Mouse (Mus musculus) liver, embryonic 12.5 days (tissue): ENCODE results near the gene Cdc40. TPM values are rescaled to one million over a fixed set of nuclear protein-coding genes. Genes with fewer than 3 reads are reported as not detected.

Experiments
- ATAC-seq: fragments of 200-750 bp; cut with Nextera tagmentation; 2 replicates; pipeline ENCODE4 v1.8.0; 2017; ENCODE audit warnings: moderate number of reproducible peaks, mild to moderate bottlenecking, moderate library complexity
- H3K27ac ChIP-seq: fragments of 300-500 bp; sonication (generic); 2 replicates; pipeline ENCODE4 v1.5.1; 2016; ENCODE audit warnings: mild to moderate bottlenecking
- H3K27me3 ChIP-seq: fragments of 300-500 bp; sonication (generic); replicated peaks from 2 replicates; pipeline ENCODE4 v1.6.1; 2016; ENCODE audit warnings: mild to moderate bottlenecking, moderate library complexity
- H3K36me3 ChIP-seq: fragments of 300-500 bp; sonication (generic); 2 replicates; pipeline ENCODE4 v1.6.1; 2016; ENCODE audit warnings: mild to moderate bottlenecking, moderate library complexity
- H3K4me1 ChIP-seq: fragments of 300-500 bp; sonication (generic); 2 replicates; pipeline ENCODE4 v1.6.1; 2016
- H3K4me2 ChIP-seq: fragments of 300-500 bp; sonication (generic); 2 replicates; pipeline ENCODE4 v1.6.1; 2016; ENCODE audit warnings: mild to moderate bottlenecking, moderate library complexity
- H3K4me3 ChIP-seq: fragments of 300-500 bp; sonication (generic); 2 replicates; pipeline ENCODE4 v1.5.1; 2016; ENCODE audit warnings: mild to moderate bottlenecking, moderate library complexity
- H3K9ac ChIP-seq: fragments of 300-500 bp; sonication (generic); 2 replicates; pipeline ENCODE4 v1.6.1; 2016; ENCODE audit warnings: mild to moderate bottlenecking, moderate library complexity
- H3K9me3 ChIP-seq: fragments of 300-500 bp; sonication (generic); replicated peaks from 2 replicates; pipeline ENCODE4 v1.6.1; 2016; ENCODE audit warnings: mild to moderate bottlenecking, moderate library complexity
- WGBS: fragments of 180-500 bp; shearing (Covaris S2); methylation state at CpG from one replicate; pipeline ENCODE4 v1.1.7; 2016; ENCODE audit not compliant: insufficient replicate concordance; 5-methylcytosine and 5-hydroxymethylcytosine counted together
- polyA plus RNA-seq: library from polyadenylated mRNA; unstranded; fragments of >200 nt; fragmentation: Nextera tagmentation; extraction: Ambion mirVana; gene quantifications from 2 replicates; pipeline ENCODE4 v1.2.1, GENCODE M21; 2016

Gene Cdc40
- 19.5 and 20.1 TPM in 2 replicates for polyA plus RNA-seq

GRCm38 (mm10) chr10:40882831-40883643 is at the start of gene Cdc40, which contains the start of gene Wasf1:
Gene Cdc40 (minus strand): TSS chr10:40883311.
Gene Wasf1 (plus strand): TSS chr10:40883475.
- Histone ChIP-seq H3K9ac (peak within 1 kb of the TSS; percentile 87), H3K36me3 (peaks cover 10% of the 10 kb centered on the region), H3K4me3 (peak within 1 kb of the TSS; percentile 96), H3K4me2 (peak within 1 kb of the TSS; percentile 100), H3K4me1 (peaks cover 41% of the 10 kb centered on the region), H3K9me3 (no peaks in the 10 kb centered on the region), H3K27ac (peak within 1 kb of the TSS; percentile 86), H3K27me3 (peaks cover 15% of the 10 kb centered on the region)
- peak; percentile 96 for ATAC-seq
- under 1% methylated on average over 44 of the region's 44 CpGs for WGBS

- Histone ChIP-seq H3K36me3 (no peaks in the 10 kb centered on the region), H3K9me3 (no peaks in the 10 kb centered on the region), H3K4me3 (no peak overlapping the region), H3K4me1 (no peaks in the 10 kb centered on the region), H3K9ac (no peak overlapping the region), H3K27me3 (no peaks in the 10 kb centered on the region), H3K4me2 (no peak overlapping the region), H3K27ac (no peak overlapping the region)
- no peak for ATAC-seq
- WGBS = 78% methylated on average over 6 of the region's 6 CpGs
Measured at GRCm38 (mm10) chr10:40919464-40919863, 36.4 kb upstream of the Cdc40 start.

- Histone ChIP-seq H3K27ac (no peak overlapping the region), H3K4me2 (no peak overlapping the region), H3K4me1 (no peaks in the 10 kb centered on the region), H3K9ac (no peak overlapping the region), H3K4me3 (no peak overlapping the region), H3K36me3 (no peaks in the 10 kb centered on the region), H3K27me3 (no peaks in the 10 kb centered on the region), H3K9me3 (no peaks in the 10 kb centered on the region)
- no peak for ATAC-seq
- WGBS = 81% methylated on average over 8 of the region's 8 CpGs
Measured at GRCm38 (mm10) chr10:40918669-40919440, 35.7 kb upstream of the Cdc40 start.

GRCm38 (mm10) chr10:40915240-40915639 is 32.1 kb upstream of the Cdc40 start:
- Histone ChIP-seq H3K36me3 (no peaks in the 10 kb centered on the region), H3K27ac (no peak overlapping the region), H3K9ac (no peak overlapping the region), H3K4me1 (no peaks in the 10 kb centered on the region), H3K4me3 (no peak overlapping the region), H3K9me3 (no peaks in the 10 kb centered on the region), H3K27me3 (no peaks in the 10 kb centered on the region), H3K4me2 (no peak overlapping the region)
- ATAC-seq = no peak
- 60% methylated on average over 2 of the region's 2 CpGs for WGBS

DNA sequence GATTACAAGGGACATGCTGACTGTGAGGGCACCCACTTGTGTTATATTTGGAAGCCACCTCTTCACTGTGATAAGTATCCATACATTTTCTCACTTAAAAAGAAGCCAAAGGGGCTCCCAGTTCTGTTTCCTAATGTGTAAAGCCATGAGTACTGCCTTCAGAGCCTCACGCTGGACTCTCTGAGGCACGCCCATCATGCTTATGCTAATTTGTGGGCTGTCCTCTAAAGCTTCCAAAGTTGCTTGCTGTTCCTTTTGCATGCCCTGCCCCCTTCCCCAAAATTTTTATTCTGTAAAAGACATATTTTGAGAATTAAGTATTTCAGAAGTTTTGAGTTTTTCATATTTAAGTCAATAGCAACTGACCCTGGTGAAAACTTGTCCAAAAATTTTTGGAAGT is 27.7 kb upstream of the Cdc40 start:
- WGBS = 81% methylated on average over 2 of the region's 2 CpGs
- H3K27me3 ChIP-seq = no peaks in the 10 kb centered on the region
- ATAC-seq = no peak

DNA sequence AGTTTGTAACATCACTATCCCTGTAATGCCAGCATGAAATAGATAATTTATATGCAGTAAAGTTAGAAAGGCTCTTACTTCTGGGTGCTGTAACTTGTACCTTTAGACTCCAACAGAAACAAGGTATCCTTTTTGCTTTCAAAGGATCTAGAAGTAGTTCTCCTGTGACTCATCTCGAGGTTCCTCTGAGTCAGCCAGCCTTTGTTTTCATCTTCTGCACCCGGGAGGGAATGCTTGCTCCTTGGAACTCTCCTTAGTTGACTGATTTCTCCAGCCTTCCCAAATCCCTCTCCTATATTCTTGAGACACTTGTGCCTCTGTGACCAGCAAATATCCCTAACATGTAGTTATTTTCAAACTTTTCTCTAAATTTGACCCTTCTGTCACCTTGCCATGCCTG is 25.5 kb upstream of the Cdc40 start:
- 24% methylated on average over 2 of the region's 2 CpGs for WGBS
- no peaks in the 10 kb centered on the region for H3K36me3 ChIP-seq
- no peaks in the 10 kb centered on the region for H3K9me3 ChIP-seq
- no peak for ATAC-seq
- no peaks in the 10 kb centered on the region for H3K27me3 ChIP-seq
- no peak overlapping the region for H3K27ac ChIP-seq
- H3K4me1 ChIP-seq = no peaks in the 10 kb centered on the region
- no peak overlapping the region for H3K4me3 ChIP-seq
- H3K4me2 ChIP-seq = no peak overlapping the region
- no peak overlapping the region for H3K9ac ChIP-seq

More for the DNA sequence above, 27.7 kb upstream of the Cdc40 start:
- Histone ChIP-seq H3K4me2 (no peak overlapping the region), H3K9me3 (no peaks in the 10 kb centered on the region), H3K4me1 (no peaks in the 10 kb centered on the region), H3K36me3 (no peaks in the 10 kb centered on the region), H3K9ac (no peak overlapping the region), H3K27ac (no peak overlapping the region), H3K4me3 (no peak overlapping the region)

DNA sequence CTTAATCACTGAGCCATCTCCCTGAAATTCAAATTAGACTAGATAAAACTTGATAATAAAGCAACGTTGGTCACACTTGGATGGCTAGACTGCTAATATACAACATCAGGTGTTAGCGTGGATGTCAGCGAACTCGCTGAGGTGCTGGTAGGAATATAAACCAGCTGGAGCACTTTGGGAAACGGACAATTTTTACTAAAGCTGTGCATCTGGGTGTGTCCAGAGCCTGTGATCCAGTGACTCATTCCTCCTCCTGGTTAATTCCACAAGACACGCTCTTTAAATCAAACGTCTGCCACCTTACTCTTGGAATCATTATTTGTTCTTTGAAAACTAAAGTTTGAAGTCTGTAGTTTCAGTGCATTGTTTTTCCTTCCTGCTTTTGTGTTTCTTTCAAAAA is 23.7 kb upstream of the Cdc40 start:
- WGBS = 73% methylated on average over 7 of the region's 7 CpGs
- H3K4me1 ChIP-seq = no peaks in the 10 kb centered on the region

DNA sequence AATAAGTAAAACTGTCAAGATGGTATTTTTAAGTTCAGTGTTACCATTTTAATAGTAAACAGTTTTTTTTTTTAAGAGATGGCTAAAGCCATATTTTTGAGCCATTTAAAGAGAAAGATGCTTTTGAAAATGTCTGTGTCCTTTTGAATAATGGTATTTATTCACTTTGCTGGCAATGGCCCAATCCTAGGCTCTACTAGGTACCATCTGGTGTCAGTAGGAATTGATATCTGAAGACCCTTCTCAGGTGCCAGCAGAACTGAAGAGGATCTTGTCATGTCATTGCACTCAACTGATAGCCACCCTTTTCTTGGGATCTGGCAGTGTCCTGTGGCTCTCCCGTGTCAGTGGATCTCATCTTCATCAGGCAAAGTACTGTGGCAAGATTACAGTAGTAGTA is 23.0 kb upstream of the Cdc40 start:
- Histone ChIP-seq H3K9ac (no peak overlapping the region), H3K27me3 (no peaks in the 10 kb centered on the region), H3K9me3 (no peaks in the 10 kb centered on the region), H3K4me3 (no peak overlapping the region), H3K36me3 (no peaks in the 10 kb centered on the region), H3K4me2 (no peak overlapping the region), H3K27ac (no peak overlapping the region), H3K4me1 (no peaks in the 10 kb centered on the region)
- 63% methylated on average over 1 of the region's 1 CpGs for WGBS
- ATAC-seq = no peak

More for the DNA sequence above, 23.7 kb upstream of the Cdc40 start:
- Histone ChIP-seq H3K4me3 (no peak overlapping the region), H3K9me3 (no peaks in the 10 kb centered on the region), H3K27ac (no peak overlapping the region), H3K9ac (no peak overlapping the region), H3K36me3 (no peaks in the 10 kb centered on the region), H3K4me2 (no peak overlapping the region), H3K27me3 (no peaks in the 10 kb centered on the region)
- no peak for ATAC-seq

- Histone ChIP-seq H3K27ac (no peak overlapping the region), H3K4me2 (no peak overlapping the region), H3K9me3 (no peaks in the 10 kb centered on the region), H3K9ac (no peak overlapping the region), H3K36me3 (no peaks in the 10 kb centered on the region), H3K4me1 (no peaks in the 10 kb centered on the region), H3K27me3 (no peaks in the 10 kb centered on the region), H3K4me3 (no peak overlapping the region)
- WGBS = 63% methylated on average over 4 of the region's 4 CpGs
- no peak for ATAC-seq
Measured at GRCm38 (mm10) chr10:40901786-40902185, 18.7 kb upstream of the Cdc40 start.

GRCm38 (mm10) chr10:40896656-40897055 is 13.5 kb upstream of the Cdc40 start:
- H3K27me3 ChIP-seq = no peaks in the 10 kb centered on the region
- H3K4me1 ChIP-seq = no peaks in the 10 kb centered on the region
- no peaks in the 10 kb centered on the region for H3K9me3 ChIP-seq
- no peak overlapping the region for H3K27ac ChIP-seq
- no peak overlapping the region for H3K4me2 ChIP-seq
- H3K9ac ChIP-seq = no peak overlapping the region
- WGBS = 60% methylated on average over 5 of the region's 5 CpGs
- no peak for ATAC-seq
- H3K36me3 ChIP-seq = no peaks in the 10 kb centered on the region
- no peak overlapping the region for H3K4me3 ChIP-seq

GRCm38 (mm10) chr10:40895765-40896164 is 12.7 kb upstream of the Cdc40 start:
- 81% methylated on average over 12 of the region's 12 CpGs for WGBS
- H3K4me3 ChIP-seq = no peak overlapping the region
- no peak overlapping the region for H3K27ac ChIP-seq
- H3K4me2 ChIP-seq = no peak overlapping the region
- no peak overlapping the region for H3K9ac ChIP-seq
- no peaks in the 10 kb centered on the region for H3K9me3 ChIP-seq
- H3K36me3 ChIP-seq = no peaks in the 10 kb centered on the region
- ATAC-seq = no peak
- H3K27me3 ChIP-seq = no peaks in the 10 kb centered on the region
- H3K4me1 ChIP-seq = no peaks in the 10 kb centered on the region

DNA sequence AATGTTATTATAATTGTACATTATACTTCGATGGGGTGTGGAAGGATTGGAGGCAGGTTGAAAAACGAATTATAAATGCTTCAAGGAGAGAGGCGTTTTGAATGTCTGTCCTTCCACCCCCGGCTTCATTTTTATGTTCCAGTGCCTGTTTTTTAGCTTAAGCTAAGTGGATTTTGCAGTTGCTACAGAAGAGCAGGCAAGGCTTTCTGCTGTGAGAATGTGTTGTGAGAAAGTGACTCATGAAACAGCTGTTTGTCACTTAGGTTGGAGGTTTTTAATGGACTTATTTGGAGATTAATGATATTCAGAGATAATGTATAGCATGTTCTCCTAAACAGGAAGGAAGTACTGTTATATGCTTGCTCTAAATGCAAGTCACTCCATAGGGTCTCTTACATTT is 6.0 kb upstream of the Cdc40 start:
- Histone ChIP-seq H3K9ac (no peak overlapping the region), H3K4me3 (no peak overlapping the region), H3K9me3 (no peaks in the 10 kb centered on the region), H3K27ac (no peak overlapping the region), H3K4me2 (no peak overlapping the region), H3K27me3 (peaks cover 9% of the 10 kb centered on the region), H3K36me3 (no peaks in the 10 kb centered on the region), H3K4me1 (peaks cover 4% of the 10 kb centered on the region)
- 55% methylated on average over 4 of the region's 4 CpGs for WGBS
- no peak for ATAC-seq
